ENCODE assay signal across 10 mouse cellular contexts in genomic region chr15:59783393-59783781, GRCm38 (mm10).
A peak's percentile ranks its signal among the peaks of the same experiment; 100 is the strongest.
DNase-seq lines count a peak whose midpoint lies in the region; ATAC-seq and TF ChIP-seq lines count a peak whose summit lies in the region.
"Had no signal": no experiment of that assay in that cellular context is flagged by ENCODE, and none has a peak within 500 bp of the region (broad histone marks: within the 10 kb centered on the region; RNA-seq: fewer than 3 reads in every experiment).

No protein-coding gene starts in this region.

- TF ChIP-seq CTCF in lung, postnatal 0 days (IDR thresholded peaks at IDR 0.05) = no peak
- no peak for TF ChIP-seq CTCF in thymus, adult 2 months (IDR thresholded peaks at IDR 0.05; ENCODE audit: borderline replicate concordance, control insufficient read depth, extremely low read depth, insufficient read depth, low read length, poor library complexity)

- 0 out of 2 replicates have a peak overlapping the region, but pooled peaks have one; percentile 9 for H3K27ac ChIP-seq in lung, postnatal 0 days (ENCODE audit: low read length)
- peak overlapping the region; percentile 70 for H3K27ac ChIP-seq in liver, embryonic 13.5 days
- H3K27ac ChIP-seq in thymus, adult 2 months (ENCODE audit: control insufficient read depth, insufficient read depth, low read length) = no peak overlapping the region

- H3K4me2 ChIP-seq in lung, postnatal 0 days (replicated peaks; ENCODE audit: low read depth, low read length) = no peak overlapping the region
- no peak overlapping the region for H3K4me2 ChIP-seq in liver, embryonic 13.5 days

- no peaks in the 10 kb centered on the region for H3K27me3 ChIP-seq in lung, postnatal 0 days (replicated peaks; ENCODE audit: insufficient read depth, low read length)
- no peaks in the 10 kb centered on the region for H3K27me3 ChIP-seq in liver, embryonic 13.5 days
- no peaks in the 10 kb centered on the region for H3K27me3 ChIP-seq in thymus, adult 2 months (ENCODE audit: control insufficient read depth, insufficient read depth, low read length)

- peak; percentile 27 for ATAC-seq in lung, postnatal 0 days
- ATAC-seq in liver, embryonic 13.5 days (ENCODE audit: low read depth) = no peak

- no peaks in the 10 kb centered on the region for H3K36me3 ChIP-seq in lung, postnatal 0 days (ENCODE audit: insufficient read depth, low read length)
- no peaks in the 10 kb centered on the region for H3K36me3 ChIP-seq in liver, embryonic 13.5 days
- H3K36me3 ChIP-seq in thymus, adult 2 months (ENCODE audit: control insufficient read depth, insufficient read depth, low read length) = no peaks in the 10 kb centered on the region

- H3K9ac ChIP-seq in lung, postnatal 0 days (replicated peaks; ENCODE audit: low read depth) = no peak overlapping the region
- H3K9ac ChIP-seq in liver, embryonic 13.5 days = no peak overlapping the region

- TF ChIP-seq EP300 in lung, postnatal 0 days (IDR thresholded peaks at IDR 0.05) = no peak

- 3% methylated on average over 6 of the region's 6 CpGs for WGBS in lung, postnatal 0 days
- 10% methylated on average over 6 of the region's 6 CpGs for WGBS in liver, embryonic 13.5 days (ENCODE audit: insufficient replicate concordance)
- 61% methylated on average over 5 of the region's 6 CpGs for WGBS in thymus, adult 2 months

- no peak overlapping the region for H3K4me3 ChIP-seq in lung, postnatal 0 days (ENCODE audit: low read depth, low read length)
- no peak overlapping the region for H3K4me3 ChIP-seq in liver, embryonic 13.5 days (replicated peaks)
- no peak overlapping the region for H3K4me3 ChIP-seq in thymus, adult 2 months (ENCODE audit: control insufficient read depth, insufficient read depth, low read length)

- peak; percentile 12 for DNase-seq in embryo, embryonic 10 days (ENCODE audit: low spot score)
- no peak for DNase-seq in embryo, embryonic 11 days
- DNase-seq in lung, postnatal 0 days (ENCODE audit: low spot score) = peak; percentile 42
- DNase-seq in lung, adult 18-20 months = no peak
- DNase-seq in liver, embryonic 13.5 days = no peak
- peak; percentile 20 for DNase-seq in yolk sac, embryonic 10.5 days (ENCODE audit: low spot score)
- DNase-seq in thymus, adult 2 months = no peak
- no peak for DNase-seq in urinary bladder, adult 18-20 months (ENCODE audit: low spot score in 2 of 2)
- DNase-seq: layer of hippocampus, postnatal 36 days; spleen, adult 18-20 months had no signal

- no peaks in the 10 kb centered on the region for H3K9me3 ChIP-seq in lung, postnatal 0 days (ENCODE audit: low read length)
- no peaks in the 10 kb centered on the region for H3K9me3 ChIP-seq in liver, embryonic 13.5 days (replicated peaks)

- TF ChIP-seq POLR2A in thymus, adult 2 months (IDR thresholded peaks at IDR 0.05; ENCODE audit: control insufficient read depth, extremely low read depth, insufficient read depth, low read length, poor library complexity) = no peak

- H3K4me1 ChIP-seq in lung, postnatal 0 days (ENCODE audit: insufficient read depth, low read depth, low read length) = no peaks in the 10 kb centered on the region
- peaks cover 28% of the 10 kb centered on the region for H3K4me1 ChIP-seq in liver, embryonic 13.5 days (replicated peaks)
- H3K4me1 ChIP-seq in thymus, adult 2 months (replicated peaks; ENCODE audit: control insufficient read depth, insufficient read depth, low read length) = no peaks in the 10 kb centered on the region

Comparison
In these comparisons a context has a peak if more than half of its experiments do, and no peak if none do; other contexts are left out.
1. DNase-seq: peak in embryo, embryonic 10 days (single experiment), lung, postnatal 0 days (single experiment) and yolk sac, embryonic 10.5 days (single experiment); none in embryo, embryonic 11 days (single experiment), lung, adult 18-20 months (0 of 2), liver, embryonic 13.5 days (single experiment), thymus, adult 2 months (single experiment) and urinary bladder, adult 18-20 months (0 of 2).